Mouse (Mus musculus): ENCODE data around the gene Scly. TPM values are rescaled to one million over a fixed set of nuclear protein-coding genes. Genes with fewer than 3 reads are reported as not detected.

Scly gene
- polyA plus RNA-seq (2012; rRNA removed) = 113 and 125 TPM in 2 replicates

DNA sequence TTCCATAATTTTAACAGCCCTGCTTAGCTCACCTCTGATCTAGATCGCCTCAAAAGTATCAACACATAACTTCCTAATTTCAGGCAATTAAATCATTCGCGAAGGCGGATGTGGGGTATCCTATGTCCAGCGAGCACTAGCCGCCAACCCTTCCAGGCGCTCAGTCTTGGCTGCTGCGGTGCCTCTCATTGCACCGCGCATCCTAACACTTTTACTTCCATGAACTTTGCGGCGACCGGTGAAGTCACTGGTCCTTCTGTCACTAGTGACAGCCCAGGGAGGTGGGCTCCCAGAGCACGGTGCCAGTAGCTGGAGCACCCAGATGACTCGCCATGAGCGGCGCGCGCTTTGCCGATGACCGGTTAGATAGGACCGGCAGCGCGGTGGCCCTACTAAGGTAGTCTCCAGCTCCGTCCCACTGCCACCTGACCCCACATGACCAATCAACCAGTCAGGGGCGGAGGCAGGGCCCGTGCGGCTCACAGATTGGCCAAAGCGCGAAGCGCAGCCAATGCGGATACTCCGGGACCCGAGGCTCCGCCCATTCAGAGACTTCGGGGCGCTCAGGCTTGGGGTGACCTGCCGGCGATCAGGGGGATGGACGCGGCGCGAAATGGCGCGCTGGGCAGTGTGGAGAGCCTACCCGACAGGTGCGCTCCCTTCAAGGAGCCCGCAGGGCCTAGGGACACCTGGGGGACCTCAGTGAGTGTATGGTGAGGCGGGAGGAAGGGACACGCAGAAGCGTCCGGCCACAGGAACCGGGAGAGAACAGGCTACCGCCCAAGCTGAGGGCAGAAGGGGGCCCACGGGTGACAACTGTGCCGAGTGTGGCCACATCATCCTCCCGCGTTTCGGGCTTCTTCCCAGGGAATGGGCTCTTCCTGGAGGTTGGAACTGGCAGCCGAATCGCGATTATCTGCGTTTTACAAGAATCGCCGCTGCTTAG lies at the start of gene Scly:
TSS of gene Scly (plus strand) at position 540 of the 946 bp plus-strand sequence.
- under 1% methylated on average over 62 of the region's 65 CpGs for WGBS
- DNase-seq = peak; percentile 99
- Histone ChIP-seq H3K36me3 (ENCODE audit: control insufficient read depth, insufficient read depth, low read length) (no peaks in the 10 kb centered on the region; the same call in 1 of the 2 replicates), H3K4me1 (ENCODE audit: control insufficient read depth, insufficient read depth, low read length) (peaks cover 33% of the 10 kb centered on the region), H3K27me3 (replicated peaks; ENCODE audit: control insufficient read depth, insufficient read depth, low read length) (no peaks in the 10 kb centered on the region), H3K4me3 (ENCODE audit: insufficient read depth, low read depth, low read length) (peak within 1 kb of the TSS; percentile 90), H3K27ac (ENCODE audit: insufficient read depth, low read depth, low read length) (peak within 1 kb of the TSS; percentile 88)
- TF ChIP-seq CTCF (conservative IDR thresholded peaks at IDR 0.05; ENCODE audit: insufficient read depth, insufficient read length, low read depth, low read length) (no peak), POLR2A (IDR thresholded peaks at IDR 0.05; ENCODE audit: low read depth, low read length) (peak; percentile 75)

- Histone ChIP-seq H3K36me3 (ENCODE audit: control insufficient read depth, insufficient read depth, low read length) (no peaks in the 10 kb centered on the region), H3K27ac (ENCODE audit: insufficient read depth, low read depth, low read length) (no peak overlapping the region), H3K27me3 (replicated peaks; ENCODE audit: control insufficient read depth, insufficient read depth, low read length) (no peaks in the 10 kb centered on the region), H3K4me3 (ENCODE audit: insufficient read depth, low read depth, low read length) (no peak overlapping the region), H3K4me1 (ENCODE audit: control insufficient read depth, insufficient read depth, low read length) (peaks cover 11% of the 10 kb centered on the region)
- TF ChIP-seq CTCF (conservative IDR thresholded peaks at IDR 0.05; ENCODE audit: insufficient read depth, insufficient read length, low read depth, low read length) (no peak), POLR2A (IDR thresholded peaks at IDR 0.05; ENCODE audit: low read depth, low read length) (no peak)
- DNase-seq = no peak
- 48% methylated on average over 4 of the region's 4 CpGs for WGBS
Observed at GRCm38 (mm10) chr1:91248970-91249369, 49.2 kb upstream of the Scly start.

GRCm38 (mm10) chr1:91249564-91250414 lies 48.3 kb upstream of the Scly start, which contains the start of gene Ube2f:
Gene Ube2f, plus strand, starts transcription at chr1:91250304.
- Histone ChIP-seq H3K27me3 (replicated peaks; ENCODE audit: control insufficient read depth, insufficient read depth, low read length) (no peaks in the 10 kb centered on the region), H3K4me1 (ENCODE audit: control insufficient read depth, insufficient read depth, low read length) (peaks cover 11% of the 10 kb centered on the region), H3K27ac (ENCODE audit: insufficient read depth, low read depth, low read length) (peak within 1 kb of the TSS; percentile 28), H3K36me3 (ENCODE audit: control insufficient read depth, insufficient read depth, low read length) (no peaks in the 10 kb centered on the region), H3K4me3 (ENCODE audit: insufficient read depth, low read depth, low read length) (peak within 1 kb of the TSS; percentile 72)
- TF ChIP-seq POLR2A (IDR thresholded peaks at IDR 0.05; ENCODE audit: low read depth, low read length) (peak; percentile 24), CTCF (conservative IDR thresholded peaks at IDR 0.05; ENCODE audit: insufficient read depth, insufficient read length, low read depth, low read length) (peak; percentile 52)
- DNase-seq = peak; percentile 99
- WGBS = under 1% methylated on average over 43 of the region's 43 CpGs

DNA sequence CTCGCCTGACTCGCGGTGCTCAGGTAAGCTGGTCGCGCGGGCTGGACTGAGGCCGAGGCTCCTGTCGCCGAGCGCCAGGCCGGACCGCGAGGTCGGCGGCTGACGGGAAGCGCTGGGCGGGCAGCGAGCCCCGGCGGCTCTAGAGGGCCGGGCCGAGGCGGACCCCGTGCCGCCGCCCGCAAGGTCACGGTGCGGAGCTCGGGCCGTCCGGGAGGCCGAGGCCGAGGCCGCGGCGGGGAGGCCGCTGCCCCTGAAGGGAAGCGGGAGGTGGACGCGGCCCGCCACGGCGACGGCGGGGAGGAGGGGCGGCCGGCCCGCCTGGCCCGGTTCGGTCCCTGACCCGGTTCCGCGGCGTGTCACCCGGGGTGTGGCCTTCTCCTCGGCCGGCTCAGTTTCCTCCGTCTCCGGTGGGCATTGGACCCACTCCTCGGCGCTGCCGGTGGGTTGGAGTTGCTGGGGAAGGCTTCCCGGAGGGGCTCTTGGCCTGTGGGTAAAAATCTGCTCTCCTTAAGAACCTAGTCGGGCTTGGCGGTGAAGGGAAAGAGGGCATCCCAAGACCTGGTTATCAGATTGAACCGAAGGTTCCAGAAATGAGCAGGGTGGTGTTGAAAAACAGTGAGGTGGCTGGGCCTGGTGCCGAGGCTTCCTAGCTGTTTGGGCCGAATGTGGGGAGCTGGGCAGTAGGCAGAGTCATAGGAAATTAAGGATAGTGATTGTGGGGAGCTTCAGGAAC lies 47.6 kb upstream of the Scly start:
- TF ChIP-seq CTCF (conservative IDR thresholded peaks at IDR 0.05; ENCODE audit: insufficient read depth, insufficient read length, low read depth, low read length) = no peak
- Histone ChIP-seq H3K27me3 (replicated peaks; ENCODE audit: control insufficient read depth, insufficient read depth, low read length) (no peaks in the 10 kb centered on the region), H3K36me3 (ENCODE audit: control insufficient read depth, insufficient read depth, low read length) (no peaks in the 10 kb centered on the region), H3K27ac (ENCODE audit: insufficient read depth, low read depth, low read length) (peak overlapping the region; percentile 28), H3K4me1 (ENCODE audit: control insufficient read depth, insufficient read depth, low read length) (peaks cover 11% of the 10 kb centered on the region), H3K4me3 (ENCODE audit: insufficient read depth, low read depth, low read length) (peak overlapping the region; percentile 72)
- under 1% methylated on average over 66 of the region's 70 CpGs for WGBS
- peak; percentile 28 for DNase-seq

GRCm38 (mm10) chr1:91251148-91251650 lies 46.9 kb upstream of the Scly start:
- TF ChIP-seq POLR2A (IDR thresholded peaks at IDR 0.05; ENCODE audit: low read depth, low read length) (no peak), CTCF (conservative IDR thresholded peaks at IDR 0.05; ENCODE audit: insufficient read depth, insufficient read length, low read depth, low read length) (no peak)
- Histone ChIP-seq H3K27ac (ENCODE audit: insufficient read depth, low read depth, low read length) (peak overlapping the region; percentile 28; the same call in 1 of the 2 replicates), H3K4me1 (ENCODE audit: control insufficient read depth, insufficient read depth, low read length) (peaks cover 11% of the 10 kb centered on the region), H3K4me3 (ENCODE audit: insufficient read depth, low read depth, low read length) (peak overlapping the region; percentile 72), H3K27me3 (replicated peaks; ENCODE audit: control insufficient read depth, insufficient read depth, low read length) (no peaks in the 10 kb centered on the region), H3K36me3 (ENCODE audit: control insufficient read depth, insufficient read depth, low read length) (no peaks in the 10 kb centered on the region)
- WGBS = 18% methylated on average over 5 of the region's 5 CpGs
- peak; percentile 10 for DNase-seq

DNA sequence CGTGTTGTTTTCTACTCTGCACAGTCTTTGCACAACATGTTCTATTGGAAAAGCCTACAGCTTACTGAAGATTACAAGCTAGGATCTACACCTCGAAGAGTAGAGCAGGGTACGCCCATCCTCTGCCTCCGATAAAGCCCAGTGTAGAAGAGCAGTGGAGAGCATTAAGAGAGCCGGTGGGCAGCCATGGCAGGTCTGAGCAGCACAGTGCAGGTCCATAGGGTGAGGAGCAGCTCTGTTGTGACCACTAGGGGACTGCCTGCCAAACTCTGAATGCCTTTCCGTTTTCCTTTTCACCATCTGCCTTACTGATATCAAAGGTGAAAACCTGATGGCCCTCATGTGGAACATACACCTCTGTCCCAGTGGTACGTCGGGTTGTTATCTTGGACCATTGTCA lies 46.2 kb upstream of the Scly start:
- Histone ChIP-seq H3K4me1 (ENCODE audit: control insufficient read depth, insufficient read depth, low read length) (peaks cover 11% of the 10 kb centered on the region), H3K27ac (ENCODE audit: insufficient read depth, low read depth, low read length) (no peak overlapping the region), H3K4me3 (ENCODE audit: insufficient read depth, low read depth, low read length) (no peak overlapping the region), H3K27me3 (replicated peaks; ENCODE audit: control insufficient read depth, insufficient read depth, low read length) (no peaks in the 10 kb centered on the region), H3K36me3 (ENCODE audit: control insufficient read depth, insufficient read depth, low read length) (no peaks in the 10 kb centered on the region)
- peak; percentile 23 for DNase-seq
- TF ChIP-seq CTCF (conservative IDR thresholded peaks at IDR 0.05; ENCODE audit: insufficient read depth, insufficient read length, low read depth, low read length) = peak; percentile 57
- TF ChIP-seq POLR2A (IDR thresholded peaks at IDR 0.05; ENCODE audit: low read depth, low read length) = no peak
- WGBS = 38% methylated on average over 8 of the region's 8 CpGs

Measured in kidney, adult 2 months (tissue).